Mouse (Mus musculus) heart, postnatal 0 days (tissue): ENCODE measurements around the gene Cnot6l. TPM values are rescaled to one million over a fixed set of nuclear protein-coding genes. Genes with fewer than 3 reads are reported as not detected.
A peak's percentile ranks its signal among the peaks of the same experiment; 100 is the strongest.

Source experiments
- ATAC-seq: fragments of 200-750 bp; cut with Nextera tagmentation; 2 replicates; pipeline ENCODE4 v1.8.0; 2017; ENCODE audit warnings: low read depth, moderate number of reproducible peaks, moderate library complexity; ENCODE audit not compliant: insufficient read depth
- DNase-seq: peaks from one replicate; pipeline ENCODE4 v3.0.0-alpha.2; 2016; ENCODE audit warnings: low spot score
- H3K27ac ChIP-seq: fragments of 300-500 bp; sonication (generic); 2 replicates; pipeline ENCODE4 v1.5.1; 2014; ENCODE audit warnings: low read depth, mild to moderate bottlenecking
- H3K27me3 ChIP-seq: fragments of 300-500 bp; sonication (generic); 2 replicates; pipeline ENCODE4 v1.6.1; 2014; ENCODE audit warnings: low read length, mixed read lengths; ENCODE audit not compliant: control insufficient read depth, insufficient read depth
- H3K36me3 ChIP-seq: fragments of 300-500 bp; sonication (generic); replicated peaks from 2 replicates; pipeline ENCODE4 v1.6.1; 2014; ENCODE audit warnings: low read length, mixed read lengths; ENCODE audit not compliant: control insufficient read depth, insufficient read depth
- H3K4me1 ChIP-seq: fragments of 300-500 bp; sonication (generic); 2 replicates; pipeline ENCODE4 v1.6.1; 2014; ENCODE audit warnings: antibody characterized with exemption; ENCODE audit not compliant: control insufficient read depth, insufficient read depth
- H3K4me2 ChIP-seq: fragments of 300-500 bp; sonication (generic); 2 replicates; pipeline ENCODE4 v1.6.1; 2014; ENCODE audit warnings: low read depth, mild to moderate bottlenecking, low read length, moderate library complexity
- H3K4me3 ChIP-seq: fragments of 300-500 bp; sonication (generic); 2 replicates; pipeline ENCODE4 v1.5.1; 2014; ENCODE audit warnings: low read depth, low read length
- H3K9ac ChIP-seq: fragments of 300-500 bp; sonication (generic); replicated peaks from 2 replicates; pipeline ENCODE4 v1.6.1; 2014; ENCODE audit warnings: low read depth, low read length, mixed read lengths
- H3K9me3 ChIP-seq: fragments of 300-500 bp; sonication (generic); replicated peaks from 2 replicates; pipeline ENCODE4 v1.6.1; 2016; ENCODE audit warnings: low read length; ENCODE audit not compliant: control insufficient read depth
- CTCF ChIP-seq: IDR thresholded peaks from 2 replicates; pipeline ENCODE4 v1.5.1; 2016; ENCODE audit warnings: antibody characterized with exemption, control low read depth, low read depth
- EP300 ChIP-seq: IDR thresholded peaks from 2 replicates; pipeline ENCODE4 v1.6.1; 2016; ENCODE audit warnings: antibody characterized with exemption, low read depth
- whole genome bisulfite sequencing: fragments of 180-500 bp; shearing (Covaris S2); extraction: QIAGEN DNeasy Blood & Tissue Kit; methylation state at CpG from one replicate; pipeline ENCODE4 v1.1.7; 2014; 5-methylcytosine and 5-hydroxymethylcytosine counted together
- polyA plus RNA-seq: library from polyadenylated mRNA; unstranded; fragments of >200 nt; fragmentation: Nextera tagmentation; extraction: Ambion mirVana; gene quantifications from 2 replicates; pipeline ENCODE4 v1.2.1, GENCODE M21; 2015
- total RNA-seq: library from RNA; depleted of rRNA; stranded (reverse); fragments of >200 nt; gene quantifications from 2 replicates; pipeline ENCODE4 v1.2.3, GENCODE M21; 2014; ENCODE audit warnings: low replicate concordance

Cnot6l gene
- total and polyA plus RNA-seq, 2 experiments from 2014 or later = 17.0 to 17.6 TPM

GRCm38 (mm10) chr5:96191251-96191650 lies 27.3 kb upstream of the Cnot6l start:
- H3K4me2 ChIP-seq = no peak overlapping the region
- H3K27ac ChIP-seq = no peak overlapping the region
- no peaks in the 10 kb centered on the region for H3K9me3 ChIP-seq
- no peaks in the 10 kb centered on the region for H3K27me3 ChIP-seq
- no peak for DNase-seq
- H3K4me1 ChIP-seq = no peaks in the 10 kb centered on the region
- 58% methylated on average over 4 of the region's 4 CpGs for WGBS
- no peaks in the 10 kb centered on the region for H3K36me3 ChIP-seq
- H3K9ac ChIP-seq = no peak overlapping the region
- H3K4me3 ChIP-seq = no peak overlapping the region
- TF ChIP-seq CTCF (no peak), EP300 (no peak)
- ATAC-seq = no peak

GRCm38 (mm10) chr5:96189761-96190160 lies 25.8 kb upstream of the Cnot6l start:
- no peak overlapping the region for H3K4me3 ChIP-seq
- no peak overlapping the region for H3K27ac ChIP-seq
- no peak overlapping the region for H3K4me2 ChIP-seq
- H3K9me3 ChIP-seq = no peaks in the 10 kb centered on the region
- DNase-seq (no peak), ATAC-seq (no peak)
- no peaks in the 10 kb centered on the region for H3K27me3 ChIP-seq
- TF ChIP-seq EP300 (no peak), CTCF (no peak)
- H3K9ac ChIP-seq = no peak overlapping the region
- no peaks in the 10 kb centered on the region for H3K4me1 ChIP-seq
- H3K36me3 ChIP-seq = no peaks in the 10 kb centered on the region
- WGBS = 95% methylated on average over 1 of the region's 1 CpGs

DNA sequence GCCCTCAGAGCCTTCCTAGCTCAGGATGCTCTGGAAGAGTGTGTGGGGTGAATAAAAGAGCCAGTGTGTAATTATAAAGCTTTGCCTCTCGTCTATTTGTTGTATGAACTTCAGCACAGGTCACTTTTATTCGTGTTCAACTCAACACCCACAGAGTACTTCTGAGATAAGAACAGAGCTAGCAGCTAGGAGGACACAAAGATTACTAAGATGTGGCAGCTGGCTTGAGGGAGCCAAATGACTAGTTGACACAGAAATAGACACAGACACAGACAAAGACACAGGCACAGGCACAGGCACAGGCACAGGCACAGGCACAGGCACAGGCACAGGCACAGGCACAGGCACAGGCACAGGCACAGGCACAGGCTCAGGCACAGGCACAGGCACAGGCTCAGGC lies 20.0 kb upstream of the Cnot6l start:
- DNase-seq = peak; percentile 67
- H3K9ac ChIP-seq = no peak overlapping the region
- TF ChIP-seq CTCF (no peak), EP300 (no peak)
- no peaks in the 10 kb centered on the region for H3K27me3 ChIP-seq
- 10% methylated on average over 2 of the region's 2 CpGs for WGBS
- H3K4me3 ChIP-seq = no peak overlapping the region
- H3K4me1 ChIP-seq = peaks cover 7% of the 10 kb centered on the region
- H3K36me3 ChIP-seq = no peaks in the 10 kb centered on the region
- no peaks in the 10 kb centered on the region for H3K9me3 ChIP-seq
- H3K4me2 ChIP-seq = no peak overlapping the region
- ATAC-seq = peak; percentile 86
- H3K27ac ChIP-seq = peak overlapping the region; percentile 34; the same call in 1 of the 2 replicates

GRCm38 (mm10) chr5:96183211-96183610 lies 19.2 kb upstream of the Cnot6l start:
- H3K36me3 ChIP-seq = no peaks in the 10 kb centered on the region
- no peak overlapping the region for H3K4me3 ChIP-seq
- H3K4me1 ChIP-seq = peaks cover 7% of the 10 kb centered on the region
- H3K9ac ChIP-seq = no peak overlapping the region
- 81% methylated on average over 2 of the region's 2 CpGs for WGBS
- no peak overlapping the region for H3K4me2 ChIP-seq
- no peaks in the 10 kb centered on the region for H3K9me3 ChIP-seq
- DNase-seq = no peak
- no peak for TF ChIP-seq EP300
- no peak for TF ChIP-seq CTCF
- H3K27me3 ChIP-seq = no peaks in the 10 kb centered on the region
- no peak overlapping the region for H3K27ac ChIP-seq
- ATAC-seq = no peak

DNA sequence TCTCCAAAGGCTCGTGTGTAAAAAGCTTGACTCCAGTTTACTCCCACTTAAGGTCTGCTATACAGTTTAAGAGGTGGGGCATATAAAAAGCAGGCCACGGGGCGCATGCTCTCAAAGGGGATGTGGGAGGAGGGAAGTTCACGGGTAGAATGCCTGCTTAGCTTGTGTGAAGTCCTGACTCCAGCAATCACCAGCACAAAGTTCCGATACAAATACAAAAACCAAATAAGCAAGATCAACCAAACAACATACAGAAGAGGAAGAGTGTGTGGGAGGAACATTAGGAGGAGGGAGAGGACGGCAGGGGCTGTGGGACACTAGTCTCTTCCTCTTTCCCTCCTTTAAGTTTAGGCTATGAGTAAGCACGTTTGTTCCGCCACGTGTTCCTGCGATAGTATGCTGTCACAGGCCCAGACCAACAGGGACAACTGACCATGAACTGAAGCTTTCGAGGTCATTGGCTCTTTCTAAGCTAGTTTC lies 12.9 kb upstream of the Cnot6l start:
- Histone ChIP-seq H3K27me3 (no peaks in the 10 kb centered on the region), H3K4me2 (no peak overlapping the region), H3K4me1 (no peaks in the 10 kb centered on the region), H3K9me3 (no peaks in the 10 kb centered on the region), H3K27ac (no peak overlapping the region), H3K4me3 (no peak overlapping the region), H3K9ac (no peak overlapping the region), H3K36me3 (no peaks in the 10 kb centered on the region)
- DNase-seq (no peak), ATAC-seq (no peak)
- 61% methylated on average over 11 of the region's 11 CpGs for WGBS
- no peak for TF ChIP-seq EP300
- TF ChIP-seq CTCF = no peak

GRCm38 (mm10) chr5:96176121-96176520 lies 12.2 kb upstream of the Cnot6l start:
- 61% methylated on average over 9 of the region's 9 CpGs for WGBS
- no peaks in the 10 kb centered on the region for H3K36me3 ChIP-seq
- H3K9ac ChIP-seq = no peak overlapping the region
- no peaks in the 10 kb centered on the region for H3K4me1 ChIP-seq
- H3K9me3 ChIP-seq = no peaks in the 10 kb centered on the region
- H3K27me3 ChIP-seq = no peaks in the 10 kb centered on the region
- H3K4me2 ChIP-seq = peak overlapping the region; percentile 18; the same call in 1 of the 2 replicates
- TF ChIP-seq EP300 (no peak), CTCF (no peak)
- H3K4me3 ChIP-seq = no peak overlapping the region
- DNase-seq (no peak), ATAC-seq (no peak)
- H3K27ac ChIP-seq = no peak overlapping the region
